Mouse (Mus musculus) heart, embryonic 15.5 days (tissue): ENCODE results near the gene Lmna. TPM values are rescaled to one million over a fixed set of nuclear protein-coding genes. Genes with fewer than 3 reads are reported as not detected.
A peak's percentile ranks its signal among the peaks of the same experiment; 100 is the strongest.

ENCODE experiments used
- ATAC-seq: fragments of 200-750 bp; cut with Nextera tagmentation; replicated peaks from 2 replicates; pipeline ENCODE4 v1.8.0; 2017; ENCODE audit warnings: low read depth, moderate TSS enrichment; ENCODE audit not compliant: insufficient number of reproducible peaks, insufficient read depth, low FRiP score
- H3K27ac ChIP-seq: fragments of 300-500 bp; sonication (generic); 2 replicates; pipeline ENCODE4 v1.5.1; 2015; ENCODE audit warnings: mild to moderate bottlenecking, inconsistent platforms
- H3K27me3 ChIP-seq: fragments of 300-500 bp; sonication (generic); 2 replicates; pipeline ENCODE4 v1.6.1; 2015; ENCODE audit warnings: inconsistent platforms
- H3K36me3 ChIP-seq: fragments of 300-500 bp; sonication (generic); 2 replicates; pipeline ENCODE4 v1.6.1; 2015; ENCODE audit warnings: mild to moderate bottlenecking, inconsistent platforms
- H3K4me1 ChIP-seq: fragments of 300-500 bp; sonication (generic); replicated peaks from 2 replicates; pipeline ENCODE4 v1.6.1; 2015; ENCODE audit warnings: inconsistent platforms
- H3K4me2 ChIP-seq: fragments of 300-500 bp; sonication (generic); 2 replicates; pipeline ENCODE4 v1.6.1; 2015; ENCODE audit warnings: inconsistent platforms, mild to moderate bottlenecking, moderate library complexity
- H3K4me3 ChIP-seq: fragments of 300-500 bp; sonication (generic); 2 replicates; pipeline ENCODE4 v1.5.1; 2015; ENCODE audit warnings: mild to moderate bottlenecking, inconsistent platforms
- H3K9ac ChIP-seq: fragments of 300-500 bp; sonication (generic); 2 replicates; pipeline ENCODE4 v1.6.1; 2015; ENCODE audit warnings: mild to moderate bottlenecking, inconsistent platforms
- H3K9me3 ChIP-seq: fragments of 300-500 bp; sonication (generic); replicated peaks from 2 replicates; pipeline ENCODE4 v1.6.1; 2016; ENCODE audit warnings: inconsistent platforms
- WGBS: fragments of 180-500 bp; shearing (Covaris S2); methylation state at CpG from one replicate; pipeline ENCODE4 v1.1.7; 2015; ENCODE audit warnings: mixed read lengths; 5-methylcytosine and 5-hydroxymethylcytosine counted together
- microRNA counts: library from miRNA; unstranded; fragments of <30 nt; microRNA quantifications from one replicate; lab custom pipeline; 2016
- microRNA-seq: library from miRNA; unstranded; fragments of <30 nt; microRNA quantifications from one replicate; pipeline ENCODE4, GENCODE M21; 2016
- polyA plus RNA-seq: library from polyadenylated mRNA; unstranded; fragments of >200 nt; fragmentation: Nextera tagmentation; extraction: Ambion mirVana; gene quantifications from 2 replicates; pipeline ENCODE4 v1.2.1, GENCODE M21; 2015

Lmna gene
- polyA plus RNA-seq, 1 experiment from 2014 or later: 110 TPM

DNA sequence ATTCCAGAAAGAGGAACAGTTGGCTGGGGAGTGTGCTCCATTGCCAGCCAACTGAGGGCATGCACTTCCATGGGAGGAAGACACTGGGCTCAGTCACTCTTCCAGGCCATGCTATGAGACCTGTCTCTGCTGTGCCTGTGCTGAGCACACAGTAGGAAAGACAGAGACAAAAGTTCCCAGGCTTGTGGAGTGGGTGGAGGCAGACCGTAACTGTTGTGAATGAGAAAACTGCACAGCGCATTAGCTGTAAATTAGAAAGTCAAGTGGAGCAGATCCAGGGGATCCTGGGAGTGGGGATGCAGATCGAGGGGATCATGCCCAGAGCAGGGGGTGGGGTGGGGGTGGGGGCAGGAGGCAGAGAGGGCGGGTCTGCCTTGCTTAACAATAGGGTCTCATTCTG, 70.2 kb downstream of the Lmna start:
- H3K27me3 ChIP-seq: peaks cover 3% of the 10 kb centered on the region; the same call in 1 of the 2 replicates
- no peaks in the 10 kb centered on the region for H3K9me3 ChIP-seq
- 73% methylated on average over 4 of the region's 4 CpGs for WGBS
- no peak overlapping the region for H3K4me2 ChIP-seq
- H3K4me1 ChIP-seq: peaks cover 30% of the 10 kb centered on the region
- H3K36me3 ChIP-seq: no peaks in the 10 kb centered on the region
- no peak overlapping the region for H3K4me3 ChIP-seq
- no peak for ATAC-seq
- no peak overlapping the region for H3K9ac ChIP-seq
- H3K27ac ChIP-seq: no peak overlapping the region

DNA sequence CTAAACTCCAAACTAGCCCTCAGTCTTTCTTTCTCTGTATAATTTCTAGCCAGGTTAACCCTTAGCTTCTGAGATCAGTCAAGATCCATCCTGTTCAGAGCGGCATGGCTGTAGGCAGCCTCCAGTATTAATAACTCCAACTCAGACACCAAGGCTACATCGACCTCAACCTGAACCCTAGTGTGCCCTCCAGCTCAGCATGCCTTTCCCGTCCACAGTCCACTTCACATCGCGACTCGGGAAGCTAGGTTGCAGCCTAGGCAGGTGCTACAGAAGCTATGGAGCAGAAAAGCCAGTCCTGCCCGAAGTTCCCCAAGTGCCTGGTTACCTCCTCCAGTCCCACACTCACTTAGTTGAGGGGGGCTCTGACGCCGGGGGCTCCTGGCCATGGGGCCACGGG, 72.3 kb downstream of the Lmna start:
- ATAC-seq: no peak
- peak overlapping the region; percentile 82 for H3K4me2 ChIP-seq
- WGBS: 64% methylated on average over 10 of the region's 10 CpGs
- no peaks in the 10 kb centered on the region for H3K9me3 ChIP-seq
- H3K9ac ChIP-seq: 0 out of 2 replicates have a peak overlapping the region, but pooled peaks have one; percentile 14
- H3K4me3 ChIP-seq: peak overlapping the region; percentile 48
- H3K27ac ChIP-seq: peak overlapping the region; percentile 58; the same call in 1 of the 2 replicates
- H3K4me1 ChIP-seq: peaks cover 30% of the 10 kb centered on the region
- H3K36me3 ChIP-seq: no peaks in the 10 kb centered on the region
- H3K27me3 ChIP-seq: peaks cover 3% of the 10 kb centered on the region; the same call in 1 of the 2 replicates

DNA sequence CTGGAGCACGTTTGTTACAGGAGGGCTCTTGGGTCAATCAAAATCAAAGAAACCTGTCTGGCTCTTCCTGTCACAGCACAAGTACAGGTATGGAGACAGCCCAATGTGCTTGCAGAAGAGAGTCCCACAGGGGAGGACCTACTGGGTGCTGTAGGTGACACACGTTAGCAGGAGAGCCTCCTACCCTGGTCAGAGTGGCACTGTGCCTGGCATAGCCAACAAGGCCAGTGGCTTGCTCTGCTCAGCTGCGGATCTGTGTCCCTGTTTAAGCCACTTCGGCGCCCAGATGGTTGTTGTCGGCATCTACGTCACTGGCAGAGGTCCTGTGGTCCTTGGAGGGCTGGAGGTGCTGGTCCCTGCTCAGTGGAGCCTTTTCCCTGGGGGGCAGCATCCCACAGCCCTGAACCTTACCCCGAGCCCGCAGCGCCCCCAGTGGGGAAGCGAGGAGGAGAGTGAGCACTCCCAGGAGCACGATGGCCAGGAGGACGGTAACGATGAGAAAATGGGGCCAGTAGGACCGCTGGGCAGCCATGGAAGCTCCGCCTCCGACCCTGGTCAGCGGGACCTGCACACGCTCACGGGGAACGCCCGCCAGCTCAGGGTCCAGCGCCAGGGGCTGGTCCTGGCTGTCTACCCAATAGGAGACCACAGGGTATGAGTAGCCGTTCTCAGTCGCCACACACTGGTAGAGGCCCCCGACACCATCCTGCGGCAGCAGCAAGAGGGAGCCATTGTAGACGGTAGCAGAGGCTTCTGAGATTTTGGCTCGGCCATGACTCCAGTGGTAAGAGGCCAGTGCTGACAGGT, 73.2 kb downstream of the Lmna start:
- H3K4me1 ChIP-seq: peaks cover 30% of the 10 kb centered on the region
- peak overlapping the region; percentile 45 for H3K9ac ChIP-seq
- peak overlapping the region; percentile 82 for H3K4me2 ChIP-seq
- peaks cover under 1% of the 10 kb centered on the region; the same call in 1 of the 2 replicates for H3K27me3 ChIP-seq
- no peaks in the 10 kb centered on the region for H3K36me3 ChIP-seq
- 10% methylated on average over 29 of the region's 29 CpGs for WGBS
- H3K4me3 ChIP-seq: peak overlapping the region; percentile 48
- peak; percentile 90 for ATAC-seq
- no peaks in the 10 kb centered on the region for H3K9me3 ChIP-seq
- peak overlapping the region; percentile 58 for H3K27ac ChIP-seq

DNA sequence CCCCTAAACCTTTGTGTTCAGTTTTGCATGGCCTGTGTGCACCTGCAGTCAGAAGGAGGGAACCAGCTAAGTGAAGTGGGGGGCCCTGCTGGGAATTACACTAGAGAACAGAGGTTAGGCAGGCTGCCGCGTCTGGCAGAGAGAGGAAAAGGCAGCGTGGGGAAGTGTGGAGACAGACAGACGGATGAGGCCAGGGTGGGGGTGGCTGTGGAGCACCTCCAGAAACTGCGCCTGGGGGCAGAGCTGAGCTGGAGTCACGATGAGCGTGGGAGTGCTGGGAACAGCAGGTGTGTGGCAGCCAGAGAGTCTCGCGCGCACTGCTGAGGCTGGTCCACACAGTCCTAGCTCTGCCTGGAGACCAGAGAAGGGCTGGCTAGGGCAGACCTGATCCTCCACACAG, 74.2 kb downstream of the Lmna start:
- WGBS: 57% methylated on average over 10 of the region's 10 CpGs
- H3K27ac ChIP-seq: no peak overlapping the region
- no peaks in the 10 kb centered on the region for H3K36me3 ChIP-seq
- no peak overlapping the region for H3K4me2 ChIP-seq
- H3K9me3 ChIP-seq: no peaks in the 10 kb centered on the region
- no peaks in the 10 kb centered on the region for H3K27me3 ChIP-seq
- H3K4me1 ChIP-seq: peaks cover 23% of the 10 kb centered on the region
- no peak overlapping the region for H3K9ac ChIP-seq
- ATAC-seq: no peak
- H3K4me3 ChIP-seq: no peak overlapping the region

MicroRNAs within 50 kb of the gene (microRNA counts, 519-probe panel; counts per million panel counts)
- not detected for microRNA mmu-miR-1905 (lab: Ali Mortazavi, UCI)

Small RNA genes lying within 50 kb of the gene (microRNA-seq; reads per million reads assigned to microRNA genes)
- gene Mir1905 (not detected), gene Mir7011 (not detected)

Other genes with a start within 250 kb of the Lmna start
- gene Gm38392, start 222.7 kb downstream of the Lmna start, polyA plus RNA-seq: 0.20 TPM in 1 of 2 replicates, not detected in the other
- gene Tsacc, start 213.0 kb downstream of the Lmna start, polyA plus RNA-seq: 11.8 and 14.0 TPM in 2 replicates
- gene Cct3, start 212.8 kb downstream of the Lmna start, polyA plus RNA-seq: 322 and 382 TPM in 2 replicates
- 143 and 156 TPM in 2 replicates for gene Glmp, start 184.9 kb downstream of the Lmna start, polyA plus RNA-seq
- 1.7 and 2.2 TPM in 2 replicates for gene Tmem79, start 173.8 kb downstream of the Lmna start, polyA plus RNA-seq
- gene Smg5, start 173.7 kb downstream of the Lmna start, polyA plus RNA-seq: 41.1 and 52.8 TPM in 2 replicates
- gene Paqr6, start 145.4 kb downstream of the Lmna start, polyA plus RNA-seq: 3.9 and 5.1 TPM in 2 replicates
- not detected in 2 replicates for gene Bglap3, start 137.2 kb downstream of the Lmna start, polyA plus RNA-seq
- gene Bglap2, start 131.3 kb downstream of the Lmna start, polyA plus RNA-seq: not detected in 2 replicates
- not detected in 2 replicates for gene Bglap, start 125.5 kb downstream of the Lmna start, polyA plus RNA-seq
- 83.6 and 96.3 TPM in 2 replicates for gene Pmf1, start 99.6 kb downstream of the Lmna start, polyA plus RNA-seq
- 11.8 and 14.1 TPM in 2 replicates for gene Slc25a44, start 84.8 kb downstream of the Lmna start, polyA plus RNA-seq
- 2.1 and 5.3 TPM in 2 replicates for gene Sema4a, start 48.8 kb downstream of the Lmna start, polyA plus RNA-seq
- 6.5 and 8.0 TPM in 2 replicates for gene Mex3a, start 22.4 kb upstream of the Lmna start, polyA plus RNA-seq
- 0.92 and 4.0 TPM in 2 replicates for gene Rab25, start 38.3 kb upstream of the Lmna start, polyA plus RNA-seq
- gene Lamtor2, start 43.1 kb upstream of the Lmna start, polyA plus RNA-seq: 119 and 144 TPM in 2 replicates
- 30.0 and 34.9 TPM in 2 replicates for gene Ubqln4, start 43.8 kb upstream of the Lmna start, polyA plus RNA-seq
- gene Ssr2, start 65.9 kb upstream of the Lmna start, polyA plus RNA-seq: 164 and 178 TPM in 2 replicates
- 72.8 and 82.5 TPM in 2 replicates for gene Arhgef2, start 96.0 kb upstream of the Lmna start, polyA plus RNA-seq
- not detected in 2 replicates for gene Rxfp4, start 143.2 kb upstream of the Lmna start, polyA plus RNA-seq
- gene Khdc4, start 175.8 kb upstream of the Lmna start, polyA plus RNA-seq: 61.3 and 69.2 TPM in 2 replicates
- 49.9 and 55.5 TPM in 2 replicates for gene Rit1, start 206.9 kb upstream of the Lmna start, polyA plus RNA-seq